Mouse (Mus musculus) macrophage (primary cell): ENCODE results near the gene Gm47996. TPM values are rescaled to one million over a fixed set of nuclear protein-coding genes. Genes with fewer than 3 reads are reported as not detected.

Experiments
- H3K27ac ChIP-seq: fragments of 350-480 bp; formaldehyde crosslinking; 2 replicates; pipeline ENCODE4 v1.9.0; 2021
- H3K36me3 ChIP-seq: fragments of 350-480 bp; formaldehyde crosslinking; 2 replicates; pipeline ENCODE4 v1.9.0; 2021; ENCODE audit errors: inconsistent target
- H3K4me3 ChIP-seq: fragments of 350-480 bp; formaldehyde crosslinking; 2 replicates; pipeline ENCODE4 v1.9.0; 2021; ENCODE audit errors: inconsistent target
- H3K79me2 ChIP-seq: fragments of 350-480 bp; formaldehyde crosslinking; 2 replicates; pipeline ENCODE4 v1.9.0; 2021; ENCODE audit errors: inconsistent target
- WGBS: methylation state at CpG from one replicate; pipeline ENCODE4 v1.1.7; 2026; ENCODE audit warnings: inconsistent platforms; ENCODE audit not compliant: missing documents; 5-methylcytosine and 5-hydroxymethylcytosine counted together
- polyA plus RNA-seq: library from polyadenylated mRNA; stranded (reverse); fragments of 250-400 nt; gene quantifications from 3 replicates; pipeline ENCODE4 v1.2.4, GENCODE M21; 2018; ENCODE audit warnings: inconsistent platforms

The Gm47996 gene
- polyA plus RNA-seq, 1 experiment from 2014 or later, result not detected

GRCm38 (mm10) chr1:151250109-151250508, 40.2 kb downstream of the Gm47996 start:
- Histone ChIP-seq H3K4me3 (peak overlapping the region; percentile 25), H3K36me3 (no peaks in the 10 kb centered on the region), H3K27ac (peak overlapping the region; percentile 89), H3K79me2 (peaks cover 27% of the 10 kb centered on the region)
- 41% methylated on average over 3 of the region's 3 CpGs for WGBS

GRCm38 (mm10) chr1:151250529-151251193, 40.7 kb downstream of the Gm47996 start:
- 18% methylated on average over 18 of the region's 18 CpGs for WGBS
- Histone ChIP-seq H3K79me2 (peaks cover 27% of the 10 kb centered on the region), H3K27ac (peak overlapping the region; percentile 89)

DNA sequence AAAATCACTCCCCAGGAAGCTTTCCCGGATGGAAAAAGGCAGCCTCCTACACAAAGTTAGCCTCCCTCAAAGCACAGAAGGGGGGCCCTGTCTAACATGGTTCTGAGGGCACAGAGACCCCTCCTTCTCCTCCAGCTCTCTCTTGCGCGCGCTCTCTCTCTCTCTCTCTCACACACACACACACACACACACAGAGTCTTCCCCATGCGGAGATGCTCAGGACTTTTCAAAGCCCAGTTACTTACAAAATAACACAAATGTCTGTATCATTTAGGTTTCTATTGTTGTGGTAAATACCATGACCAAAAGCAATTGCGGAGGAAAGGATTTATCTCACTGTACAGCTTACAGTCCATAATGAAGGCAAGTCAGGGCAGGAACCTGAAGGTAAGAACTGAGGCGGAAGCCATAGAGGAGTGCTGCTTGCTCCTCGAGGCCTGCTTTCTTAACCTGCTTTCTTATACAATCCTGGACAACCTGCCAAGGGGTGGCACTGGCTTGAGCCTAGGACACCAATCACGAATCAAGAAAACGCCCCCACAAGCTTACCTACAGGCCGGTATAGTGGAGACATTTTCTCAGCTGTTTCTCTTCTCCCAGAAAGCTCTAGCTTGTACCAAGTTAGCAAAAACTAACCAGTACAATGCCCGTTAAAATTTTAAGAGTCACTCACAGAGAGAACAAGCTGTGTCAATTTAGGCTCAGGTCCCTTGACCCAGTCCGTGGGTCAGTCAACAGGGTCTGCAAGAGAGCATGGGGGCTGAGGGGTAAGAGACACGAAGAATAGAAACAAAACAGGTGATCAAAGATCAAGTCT, 41.5 kb downstream of the Gm47996 start:
- Histone ChIP-seq H3K27ac (peak overlapping the region; percentile 89), H3K79me2 (peaks cover 27% of the 10 kb centered on the region), H3K4me3 (peak overlapping the region; percentile 25; the same call in 1 of the 2 replicates), H3K36me3 (no peaks in the 10 kb centered on the region)
- 71% methylated on average over 11 of the region's 14 CpGs for WGBS

More at GRCm38 (mm10) chr1:151250529-151251193, 40.7 kb downstream of the Gm47996 start:
- peak overlapping the region; percentile 25 for H3K4me3 ChIP-seq
- H3K36me3 ChIP-seq, result no peaks in the 10 kb centered on the region

- Histone ChIP-seq H3K36me3 (no peaks in the 10 kb centered on the region), H3K79me2 (peaks cover 1% of the 10 kb centered on the region; the same call in 1 of the 2 replicates), H3K4me3 (no peak overlapping the region), H3K27ac (no peak overlapping the region)
- 88% methylated on average over 5 of the region's 5 CpGs for WGBS
These were observed 45.5 kb downstream of the Gm47996 start for GRCm38 (mm10) chr1:151255422-151255821.

- Histone ChIP-seq H3K4me3 (no peak overlapping the region), H3K27ac (no peak overlapping the region), H3K79me2 (no peaks in the 10 kb centered on the region), H3K36me3 (no peaks in the 10 kb centered on the region)
- 67% methylated on average over 14 of the region's 14 CpGs for WGBS
These were observed 48.4 kb downstream of the Gm47996 start for GRCm38 (mm10) chr1:151258090-151258954.

DNA sequence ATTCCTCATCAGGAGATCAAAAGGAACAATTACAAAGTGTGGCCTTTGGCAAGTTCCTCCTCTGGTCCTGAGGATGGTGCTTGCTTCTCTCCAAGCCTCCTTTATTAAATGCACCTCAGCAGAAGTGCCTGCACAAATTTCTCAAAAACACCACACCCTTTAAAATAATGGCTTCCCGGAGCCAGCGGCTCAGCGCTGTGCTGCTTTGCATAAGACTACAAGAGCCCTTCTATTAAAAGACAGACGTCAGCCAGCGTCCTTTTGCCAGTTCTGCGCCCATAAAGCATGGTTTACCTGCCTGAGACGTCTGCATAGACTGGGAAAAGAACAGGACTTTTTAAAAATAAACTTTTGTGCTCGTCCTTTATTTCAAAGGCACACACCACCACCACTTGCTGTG, 49.1 kb downstream of the Gm47996 start:
- no peak overlapping the region for H3K27ac ChIP-seq

More for the DNA sequence above, 49.1 kb downstream of the Gm47996 start:
- H3K4me3 ChIP-seq, result no peak overlapping the region
- no peaks in the 10 kb centered on the region for H3K36me3 ChIP-seq
- H3K79me2 ChIP-seq, result no peaks in the 10 kb centered on the region
- WGBS, result 88% methylated on average over 8 of the region's 8 CpGs

Other genes with a start within 250 kb of the Gm47996 start
- not detected in 3 replicates for gene Hmcn1, start 216.7 kb upstream of the Gm47996 start, polyA plus RNA-seq
- gene Gm47985, start 27.6 kb upstream of the Gm47996 start, polyA plus RNA-seq, result not detected in 3 replicates
- not detected in 3 replicates for gene Gm8947, start 17.8 kb upstream of the Gm47996 start, polyA plus RNA-seq
- gene Gm47995, start 11.7 kb upstream of the Gm47996 start, polyA plus RNA-seq, result not detected in 3 replicates
- gene 3110040M04Rik, start 6.0 kb upstream of the Gm47996 start, polyA plus RNA-seq, result not detected in 3 replicates
- gene Ivns1abp, start 134.3 kb downstream of the Gm47996 start, polyA plus RNA-seq, result 48.2 to 82.7 TPM (median 58.0 TPM) in 3 replicates
- 9.9 to 17.7 TPM (median 12.1 TPM) in 3 replicates for gene Swt1, start 218.3 kb downstream of the Gm47996 start, polyA plus RNA-seq
- gene Trmt1l, start 218.4 kb downstream of the Gm47996 start, polyA plus RNA-seq, result 22.5 to 28.2 TPM (median 26.3 TPM) in 3 replicates